Mouse (Mus musculus): Measurements from ENCODE around the gene Zfp526. TPM values are rescaled to one million over a fixed set of nuclear protein-coding genes. Genes with fewer than 3 reads are reported as not detected.

Gene Zfp526
- polyA plus RNA-seq, 1 experiment from 2014 or later = 1.8 TPM

Small RNAs within 50 kb of the gene (microRNA-seq; reads per million reads assigned to microRNA genes)
- not detected for gene Mir7048

Other genes with a start within 250 kb of the Zfp526 start
- gene Rabac1, start 248.7 kb upstream of the Zfp526 start, polyA plus RNA-seq (2015; fragmentation: Nextera tagmentation; extraction: Ambion mirVana) = 59.4 and 69.5 TPM in 2 replicates
- 1.3 and 1.5 TPM in 2 replicates for gene Atp1a3, start 215.5 kb upstream of the Zfp526 start, polyA plus RNA-seq (2015; fragmentation: Nextera tagmentation; extraction: Ambion mirVana)
- 0.54 and 0.82 TPM in 2 replicates for gene Grik5, start 149.1 kb upstream of the Zfp526 start, polyA plus RNA-seq (2015; fragmentation: Nextera tagmentation; extraction: Ambion mirVana)
- gene Zfp574, start 148.9 kb upstream of the Zfp526 start, polyA plus RNA-seq (2015; fragmentation: Nextera tagmentation; extraction: Ambion mirVana) = 9.9 and 11.1 TPM in 2 replicates
- gene Pou2f2, start 41.7 kb upstream of the Zfp526 start, polyA plus RNA-seq (2015; fragmentation: Nextera tagmentation; extraction: Ambion mirVana) = 1.6 and 2.1 TPM in 2 replicates
- gene Dedd2, start 810 bp upstream of the Zfp526 start, polyA plus RNA-seq (2015; fragmentation: Nextera tagmentation; extraction: Ambion mirVana) = 35.4 and 39.1 TPM in 2 replicates
- 6.4 and 7.4 TPM in 2 replicates for gene Gsk3a, start 16.4 kb downstream of the Zfp526 start, polyA plus RNA-seq (2015; fragmentation: Nextera tagmentation; extraction: Ambion mirVana)
- 4.6 and 4.8 TPM in 2 replicates for gene Erf, start 29.3 kb downstream of the Zfp526 start, polyA plus RNA-seq (2015; fragmentation: Nextera tagmentation; extraction: Ambion mirVana)
- 8.9 and 10.2 TPM in 2 replicates for gene Cic, start 46.3 kb downstream of the Zfp526 start, polyA plus RNA-seq (2015; fragmentation: Nextera tagmentation; extraction: Ambion mirVana)
- 25.7 and 26.1 TPM in 2 replicates for gene Pafah1b3, start 76.6 kb downstream of the Zfp526 start, polyA plus RNA-seq (2015; fragmentation: Nextera tagmentation; extraction: Ambion mirVana)
- 0.07 TPM in 1 of 2 replicates, not detected in the other for gene Prr19, start 80.0 kb downstream of the Zfp526 start, polyA plus RNA-seq (2015; fragmentation: Nextera tagmentation; extraction: Ambion mirVana)
- 0.09 TPM in 1 of 2 replicates, not detected in the other for gene Tmem145, start 84.7 kb downstream of the Zfp526 start, polyA plus RNA-seq (2015; fragmentation: Nextera tagmentation; extraction: Ambion mirVana)
- gene Megf8, start 95.7 kb downstream of the Zfp526 start, polyA plus RNA-seq (2015; fragmentation: Nextera tagmentation; extraction: Ambion mirVana) = 0.79 and 1.1 TPM in 2 replicates
- 0.24 TPM in 1 of 2 replicates, not detected in the other for gene Cnfn, start 148.3 kb downstream of the Zfp526 start, polyA plus RNA-seq (2015; fragmentation: Nextera tagmentation; extraction: Ambion mirVana)
- gene Lipe, start 177.3 kb downstream of the Zfp526 start, polyA plus RNA-seq (2015; fragmentation: Nextera tagmentation; extraction: Ambion mirVana) = 3.4 and 3.8 TPM in 2 replicates
- gene Cxcl17, start 191.5 kb downstream of the Zfp526 start, polyA plus RNA-seq (2015; fragmentation: Nextera tagmentation; extraction: Ambion mirVana) = not detected in 2 replicates